Mouse (Mus musculus) stomach, embryonic 15.5 days (tissue): ENCODE results near the gene Sptb. TPM values are rescaled to one million over a fixed set of nuclear protein-coding genes. Genes with fewer than 3 reads are reported as not detected.

ENCODE experiments used
- ATAC-seq: fragments of 200-750 bp; cut with Nextera tagmentation; 2 replicates; pipeline ENCODE4 v1.8.0; 2017; ENCODE audit warnings: low read depth, moderate number of reproducible peaks, moderate TSS enrichment; ENCODE audit not compliant: insufficient read depth, low FRiP score
- H3K27ac ChIP-seq: fragments of 300-500 bp; sonication (generic); 2 replicates; pipeline ENCODE4 v1.5.1; 2015; ENCODE audit warnings: mild to moderate bottlenecking, inconsistent platforms
- H3K27me3 ChIP-seq: fragments of 300-500 bp; sonication (generic); replicated peaks from 2 replicates; pipeline ENCODE4 v1.6.1; 2015; ENCODE audit warnings: inconsistent platforms
- H3K36me3 ChIP-seq: fragments of 300-500 bp; sonication (generic); 2 replicates; pipeline ENCODE4 v1.6.1; 2015; ENCODE audit warnings: inconsistent platforms
- H3K4me1 ChIP-seq: fragments of 300-500 bp; sonication (generic); 2 replicates; pipeline ENCODE4 v1.6.1; 2015; ENCODE audit warnings: inconsistent platforms
- H3K4me2 ChIP-seq: fragments of 300-500 bp; sonication (generic); 2 replicates; pipeline ENCODE4 v1.6.1; 2015; ENCODE audit warnings: mild to moderate bottlenecking, inconsistent platforms
- H3K4me3 ChIP-seq: fragments of 300-500 bp; sonication (generic); replicated peaks from 2 replicates; pipeline ENCODE4 v1.5.1; 2015; ENCODE audit warnings: inconsistent platforms
- H3K9ac ChIP-seq: fragments of 300-500 bp; sonication (generic); 2 replicates; pipeline ENCODE4 v1.6.1; 2015; ENCODE audit warnings: inconsistent platforms
- H3K9me3 ChIP-seq: fragments of 300-500 bp; sonication (generic); 2 replicates; pipeline ENCODE4 v1.6.1; 2016; ENCODE audit warnings: inconsistent platforms
- WGBS: fragments of 180-500 bp; shearing (Covaris S2); methylation state at CpG from one replicate; pipeline ENCODE4 v1.1.7; 2015; 5-methylcytosine and 5-hydroxymethylcytosine counted together
- polyA plus RNA-seq: library from polyadenylated mRNA; unstranded; fragments of >200 nt; fragmentation: Nextera tagmentation; extraction: Ambion mirVana; gene quantifications from 2 replicates; pipeline ENCODE4 v1.2.1, GENCODE M21; 2015

Sptb gene
- polyA plus RNA-seq, 1 experiment from 2014 or later = 5.0 TPM

DNA sequence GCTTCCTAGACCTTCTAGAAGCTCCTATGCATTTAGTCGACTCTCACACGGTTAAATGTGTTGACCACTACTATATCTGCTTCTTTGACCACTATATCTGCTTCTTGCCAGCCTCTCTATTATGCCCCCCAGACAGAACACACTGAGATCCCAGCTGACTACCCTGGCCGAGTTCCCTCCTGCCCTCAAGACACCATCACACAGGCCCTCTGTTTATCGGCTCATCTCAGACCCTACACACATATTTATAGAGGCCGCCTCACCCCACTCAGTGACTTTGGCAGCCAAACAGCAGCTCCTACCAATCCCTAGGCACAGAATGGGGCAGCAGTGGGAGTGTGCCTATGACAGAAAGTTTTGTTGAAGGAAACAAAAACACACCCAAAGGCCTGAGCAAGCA lies 14.6 kb downstream of the Sptb start:
- H3K9me3 ChIP-seq = no peaks in the 10 kb centered on the region
- H3K27ac ChIP-seq = no peak overlapping the region
- no peaks in the 10 kb centered on the region for H3K36me3 ChIP-seq
- no peak overlapping the region for H3K4me2 ChIP-seq
- ATAC-seq = no peak
- 61% methylated on average over 5 of the region's 5 CpGs for WGBS
- no peak overlapping the region for H3K4me3 ChIP-seq
- H3K27me3 ChIP-seq = no peaks in the 10 kb centered on the region
- H3K9ac ChIP-seq = no peak overlapping the region
- no peaks in the 10 kb centered on the region for H3K4me1 ChIP-seq

DNA sequence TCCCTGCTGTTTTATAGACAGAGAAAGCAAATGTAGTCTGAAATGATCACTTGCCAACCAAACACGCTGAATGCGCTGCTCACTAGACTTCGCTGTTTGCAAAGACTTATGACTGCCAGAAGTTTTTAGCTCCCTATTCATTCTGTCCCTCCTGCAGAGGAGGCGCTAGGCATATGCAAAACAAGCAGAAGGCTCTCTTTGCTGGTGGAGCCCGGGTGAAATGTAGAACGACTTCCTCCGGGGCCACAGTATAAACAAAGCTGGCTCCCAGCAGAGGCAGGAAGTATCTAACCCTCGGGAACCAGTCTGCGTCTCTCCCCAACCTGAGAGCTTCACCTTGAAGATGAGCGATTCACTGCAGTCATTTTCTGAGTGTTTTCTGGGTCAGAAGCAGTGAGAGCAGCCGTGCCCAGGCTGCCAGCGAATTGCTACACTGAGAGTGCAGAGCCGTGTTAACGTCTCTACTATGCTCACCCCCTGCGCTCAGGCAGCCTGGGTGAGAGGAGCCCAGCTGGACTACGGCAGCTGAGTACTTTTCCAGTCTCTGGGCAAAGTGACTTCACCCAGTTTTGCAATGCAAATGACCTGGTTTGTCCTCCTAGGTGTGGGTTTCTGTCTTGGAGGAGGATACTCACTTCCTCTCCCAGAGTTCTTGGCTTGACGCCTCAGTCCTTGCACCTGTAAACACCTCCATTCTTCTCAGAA lies 15.4 kb downstream of the Sptb start:
- no peaks in the 10 kb centered on the region for H3K36me3 ChIP-seq
- H3K4me3 ChIP-seq = peak overlapping the region; percentile 29
- no peaks in the 10 kb centered on the region for H3K9me3 ChIP-seq
- H3K27ac ChIP-seq = no peak overlapping the region
- WGBS = 6% methylated on average over 17 of the region's 17 CpGs
- H3K9ac ChIP-seq = no peak overlapping the region
- no peaks in the 10 kb centered on the region for H3K27me3 ChIP-seq
- no peak for ATAC-seq
- no peaks in the 10 kb centered on the region for H3K4me1 ChIP-seq
- peak overlapping the region; percentile 57 for H3K4me2 ChIP-seq

DNA sequence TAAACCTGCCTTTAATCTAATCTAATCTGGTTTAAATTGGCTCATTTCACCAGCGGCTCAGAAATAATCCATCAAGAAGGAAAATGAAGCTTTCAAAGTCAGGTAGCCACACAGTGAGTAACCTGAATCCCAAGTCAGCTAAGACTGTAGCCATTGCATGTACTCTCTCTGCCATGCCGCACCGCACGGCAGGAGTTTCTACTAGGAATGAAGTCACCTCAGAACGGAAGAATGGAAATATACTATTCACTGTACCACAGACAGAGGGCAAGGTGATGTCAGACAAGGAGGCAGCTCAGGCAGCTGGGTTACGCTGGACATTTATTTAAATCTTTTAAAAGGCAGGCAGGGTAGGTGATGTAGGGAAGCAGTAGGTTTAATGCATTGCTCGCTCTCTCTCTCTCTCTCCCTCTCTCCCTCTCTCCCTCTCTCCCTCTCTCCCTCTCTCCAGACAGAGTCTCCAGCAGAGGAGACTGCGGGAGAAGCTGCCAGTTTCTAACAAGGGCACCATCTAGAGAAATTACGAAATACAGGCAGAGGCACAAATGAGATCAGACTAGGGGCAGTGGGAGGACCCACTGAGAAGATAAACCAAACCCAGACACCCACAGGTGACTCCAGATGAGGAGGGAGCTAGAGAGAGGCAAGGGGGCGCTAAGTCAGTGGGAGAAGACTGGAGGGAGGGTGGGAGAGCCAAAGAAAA lies 22.7 kb downstream of the Sptb start:
- H3K4me3 ChIP-seq = no peak overlapping the region
- H3K27ac ChIP-seq = no peak overlapping the region
- no peaks in the 10 kb centered on the region for H3K9me3 ChIP-seq
- H3K4me1 ChIP-seq = no peaks in the 10 kb centered on the region
- H3K9ac ChIP-seq = no peak overlapping the region
- H3K27me3 ChIP-seq = no peaks in the 10 kb centered on the region
- H3K36me3 ChIP-seq = no peaks in the 10 kb centered on the region
- ATAC-seq = no peak
- WGBS = 73% methylated on average over 10 of the region's 10 CpGs
- H3K4me2 ChIP-seq = no peak overlapping the region

DNA sequence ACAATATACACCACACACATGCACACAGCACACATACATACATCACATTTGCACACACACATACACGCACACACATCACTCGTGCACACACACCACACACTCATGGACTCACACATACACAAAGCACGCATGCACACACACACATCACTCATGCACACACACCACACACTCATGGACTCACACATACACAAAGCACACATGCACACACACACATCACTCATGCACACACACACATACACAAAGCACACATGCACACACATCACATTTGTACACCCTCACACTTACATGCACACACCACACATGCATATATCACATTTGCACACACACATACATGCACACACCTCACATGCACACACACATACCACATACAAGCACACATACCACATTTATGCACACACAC lies 24.7 kb downstream of the Sptb start:
- Histone ChIP-seq H3K27ac (no peak overlapping the region), H3K36me3 (no peaks in the 10 kb centered on the region), H3K9me3 (no peaks in the 10 kb centered on the region), H3K4me1 (no peaks in the 10 kb centered on the region), H3K4me2 (no peak overlapping the region), H3K27me3 (no peaks in the 10 kb centered on the region), H3K4me3 (no peak overlapping the region), H3K9ac (no peak overlapping the region)
- 94% methylated on average over 3 of the region's 3 CpGs for WGBS
- ATAC-seq = no peak

DNA sequence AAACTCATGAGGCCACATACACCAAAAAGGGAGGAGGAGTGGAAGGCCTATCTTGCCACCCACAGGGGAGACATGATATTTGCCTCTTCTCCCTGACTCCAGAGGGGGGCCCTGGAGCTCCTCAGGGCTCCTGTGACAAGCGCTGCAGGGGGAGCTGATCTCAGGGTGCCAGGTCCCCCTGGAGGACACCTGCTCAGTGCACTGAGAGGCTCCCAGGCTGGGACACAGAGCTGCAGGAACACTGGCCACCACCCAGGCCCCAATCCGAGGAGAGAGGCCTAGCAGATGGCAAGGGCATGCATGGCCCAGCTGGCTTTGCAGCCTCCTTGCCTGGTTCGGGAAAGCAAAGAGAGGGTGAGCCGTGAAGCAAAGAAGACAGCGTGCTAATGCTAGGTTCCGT lies 25.9 kb downstream of the Sptb start:
- no peaks in the 10 kb centered on the region for H3K4me1 ChIP-seq
- H3K9ac ChIP-seq = no peak overlapping the region
- H3K27me3 ChIP-seq = no peaks in the 10 kb centered on the region
- H3K4me3 ChIP-seq = no peak overlapping the region
- H3K36me3 ChIP-seq = no peaks in the 10 kb centered on the region
- ATAC-seq = no peak
- H3K9me3 ChIP-seq = no peaks in the 10 kb centered on the region
- WGBS = 59% methylated on average over 6 of the region's 6 CpGs
- no peak overlapping the region for H3K27ac ChIP-seq
- no peak overlapping the region for H3K4me2 ChIP-seq

DNA sequence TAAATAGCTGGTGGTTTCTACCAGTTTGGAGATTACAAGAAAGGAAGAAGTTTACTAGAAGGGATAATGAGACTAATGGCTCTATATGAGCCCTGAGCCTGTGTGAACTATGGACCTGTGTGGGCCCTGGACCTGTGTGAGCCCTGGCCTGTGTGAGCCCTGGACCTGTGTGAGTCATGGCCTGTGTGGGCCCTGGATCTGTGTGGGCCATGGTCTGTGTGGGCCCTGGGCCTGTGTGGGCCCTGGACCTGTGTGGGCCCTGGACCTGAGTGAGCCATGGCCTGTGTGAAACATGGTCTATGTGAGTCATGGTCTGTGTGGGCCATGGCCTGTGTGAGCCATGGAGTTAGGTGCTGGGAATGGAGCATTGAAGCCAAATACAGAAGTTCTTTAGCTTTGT lies 28.4 kb downstream of the Sptb start:
- Histone ChIP-seq H3K4me1 (no peaks in the 10 kb centered on the region), H3K36me3 (no peaks in the 10 kb centered on the region), H3K9me3 (no peaks in the 10 kb centered on the region), H3K27ac (no peak overlapping the region), H3K27me3 (no peaks in the 10 kb centered on the region), H3K9ac (no peak overlapping the region), H3K4me2 (no peak overlapping the region), H3K4me3 (no peak overlapping the region)
- 0 out of 2 replicates have a peak, but pooled peaks have one; percentile 28 for ATAC-seq

DNA sequence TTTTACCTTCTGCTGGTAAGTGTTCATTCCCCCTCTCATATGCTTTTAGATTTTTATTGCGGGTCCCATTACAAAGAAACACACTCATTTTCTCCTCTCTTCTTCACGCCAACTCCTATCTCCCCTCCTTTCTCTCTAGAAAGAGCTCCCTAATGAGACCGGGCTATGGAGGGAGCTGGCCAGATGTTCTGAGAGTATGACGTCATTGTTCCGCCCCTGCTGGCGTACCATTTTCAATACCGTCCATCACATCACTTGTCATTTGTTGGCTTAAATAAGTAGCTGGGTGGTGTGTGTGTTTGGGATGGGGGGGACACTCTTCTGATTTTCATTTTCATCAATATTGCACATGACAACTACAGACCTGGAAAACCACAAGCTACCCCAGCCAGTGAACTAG lies 33.3 kb downstream of the Sptb start:
- no peaks in the 10 kb centered on the region for H3K9me3 ChIP-seq
- H3K27me3 ChIP-seq = 0 out of 2 replicates have a peak, but pooled peaks cover 3% of the 10 kb centered on the region
- H3K4me1 ChIP-seq = no peaks in the 10 kb centered on the region
- H3K36me3 ChIP-seq = no peaks in the 10 kb centered on the region
- H3K27ac ChIP-seq = no peak overlapping the region
- WGBS = 35% methylated on average over 7 of the region's 7 CpGs
- 0 out of 2 replicates have a peak overlapping the region, but pooled peaks have one; percentile 22 for H3K4me2 ChIP-seq
- ATAC-seq = no peak
- no peak overlapping the region for H3K4me3 ChIP-seq
- H3K9ac ChIP-seq = no peak overlapping the region

DNA sequence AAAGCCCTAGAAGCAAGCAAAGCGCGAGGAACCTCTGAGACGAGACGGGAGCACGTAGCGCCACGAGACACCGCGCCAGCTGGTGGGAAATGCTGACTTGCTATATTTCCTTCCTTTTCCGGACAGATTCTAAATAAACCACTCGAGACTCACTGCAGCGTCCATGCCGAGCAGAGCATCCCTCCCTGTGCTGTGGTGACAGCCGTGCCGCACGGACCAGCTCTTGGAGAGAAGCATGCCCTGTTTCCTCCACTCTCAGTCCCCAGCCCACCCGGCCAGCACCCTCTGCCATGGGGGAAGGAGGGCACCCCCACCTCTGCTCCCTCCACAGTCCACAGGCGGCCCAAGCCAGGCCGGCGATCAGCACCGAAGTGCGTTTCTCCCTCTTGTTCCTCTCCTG lies 33.9 kb downstream of the Sptb start:
- H3K4me1 ChIP-seq = no peaks in the 10 kb centered on the region
- H3K4me2 ChIP-seq = peak overlapping the region; percentile 22; the same call in 1 of the 2 replicates
- H3K9ac ChIP-seq = no peak overlapping the region
- H3K9me3 ChIP-seq = no peaks in the 10 kb centered on the region
- no peaks in the 10 kb centered on the region for H3K36me3 ChIP-seq
- no peak for ATAC-seq
- H3K4me3 ChIP-seq = no peak overlapping the region
- 60% methylated on average over 22 of the region's 22 CpGs for WGBS
- no peak overlapping the region for H3K27ac ChIP-seq
- H3K27me3 ChIP-seq = 0 out of 2 replicates have a peak, but pooled peaks cover 3% of the 10 kb centered on the region

DNA sequence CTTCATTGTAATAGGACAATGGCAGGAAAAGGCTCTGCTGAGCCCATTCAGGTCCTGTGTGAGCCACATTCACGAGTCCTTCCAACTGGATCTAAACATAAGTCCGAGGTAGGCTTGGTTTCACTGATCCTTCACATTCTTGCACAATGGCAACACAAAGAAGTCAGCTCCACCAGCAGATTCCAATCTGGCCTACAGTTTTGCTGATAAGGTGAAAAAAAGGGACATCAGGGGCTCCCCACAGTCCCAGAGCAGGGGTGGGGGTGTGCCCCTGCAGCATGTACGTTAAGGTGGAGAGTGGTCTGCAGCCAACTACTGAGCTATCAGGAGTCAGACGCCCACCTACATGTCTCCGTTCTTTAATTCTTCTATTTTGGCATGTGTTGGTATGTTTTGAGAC lies 35.0 kb downstream of the Sptb start:
- ATAC-seq = no peak
- Histone ChIP-seq H3K4me2 (no peak overlapping the region), H3K4me1 (no peaks in the 10 kb centered on the region), H3K27ac (no peak overlapping the region), H3K4me3 (no peak overlapping the region), H3K27me3 (0 out of 2 replicates have a peak, but pooled peaks cover 3% of the 10 kb centered on the region), H3K9me3 (no peaks in the 10 kb centered on the region), H3K36me3 (no peaks in the 10 kb centered on the region), H3K9ac (no peak overlapping the region)
- WGBS = 66% methylated on average over 5 of the region's 5 CpGs

DNA sequence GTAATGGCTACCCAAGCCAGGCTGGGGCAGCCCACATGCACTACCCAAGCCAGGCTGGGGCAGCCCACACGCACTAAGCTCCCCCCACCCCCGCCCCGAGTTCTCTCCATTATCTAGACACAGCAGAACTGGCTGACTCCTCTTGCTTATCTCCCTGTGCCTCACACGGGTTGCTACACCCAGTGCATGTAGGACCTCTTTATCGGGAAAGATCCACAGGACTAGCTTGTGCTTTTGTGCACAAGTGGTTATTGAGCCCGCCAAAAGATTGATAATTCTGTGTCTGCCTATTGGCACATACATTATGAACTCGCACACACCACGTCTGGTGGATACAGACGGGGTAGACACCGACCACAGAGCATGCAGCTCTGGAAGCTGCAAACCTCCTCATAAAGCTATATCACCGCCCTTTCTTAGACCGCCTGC lies 36.5 kb downstream of the Sptb start:
- Histone ChIP-seq H3K27ac (no peak overlapping the region), H3K9me3 (no peaks in the 10 kb centered on the region), H3K27me3 (0 out of 2 replicates have a peak, but pooled peaks cover 3% of the 10 kb centered on the region), H3K4me1 (no peaks in the 10 kb centered on the region), H3K9ac (no peak overlapping the region), H3K4me3 (no peak overlapping the region), H3K4me2 (no peak overlapping the region), H3K36me3 (no peaks in the 10 kb centered on the region)
- peak; percentile 90 for ATAC-seq
- WGBS = 64% methylated on average over 12 of the region's 12 CpGs

DNA sequence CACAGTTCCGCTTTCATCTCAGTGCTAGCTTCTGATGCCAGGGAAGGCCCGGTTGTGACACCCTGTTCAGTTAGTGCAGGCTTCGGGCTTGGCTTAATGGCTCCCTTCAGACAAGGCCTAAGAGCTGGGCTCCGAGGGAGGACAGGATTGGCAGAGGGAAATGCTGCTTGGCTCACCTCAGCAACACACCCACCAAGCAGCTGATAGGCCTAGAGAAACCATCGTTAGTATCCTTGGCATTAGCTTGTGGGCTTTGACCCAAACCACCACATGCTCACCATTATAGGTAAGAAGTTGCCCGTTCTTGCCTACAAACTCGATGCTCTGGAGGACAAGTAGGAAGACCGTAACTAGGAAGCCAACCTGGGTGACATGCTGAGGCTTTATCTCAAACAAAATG lies 38.3 kb downstream of the Sptb start:
- Histone ChIP-seq H3K4me2 (no peak overlapping the region), H3K4me1 (no peaks in the 10 kb centered on the region), H3K27ac (no peak overlapping the region), H3K36me3 (no peaks in the 10 kb centered on the region), H3K9ac (no peak overlapping the region), H3K4me3 (no peak overlapping the region), H3K9me3 (no peaks in the 10 kb centered on the region), H3K27me3 (0 out of 2 replicates have a peak, but pooled peaks cover 3% of the 10 kb centered on the region)
- ATAC-seq = no peak
- WGBS = 80% methylated on average over 8 of the region's 8 CpGs

DNA sequence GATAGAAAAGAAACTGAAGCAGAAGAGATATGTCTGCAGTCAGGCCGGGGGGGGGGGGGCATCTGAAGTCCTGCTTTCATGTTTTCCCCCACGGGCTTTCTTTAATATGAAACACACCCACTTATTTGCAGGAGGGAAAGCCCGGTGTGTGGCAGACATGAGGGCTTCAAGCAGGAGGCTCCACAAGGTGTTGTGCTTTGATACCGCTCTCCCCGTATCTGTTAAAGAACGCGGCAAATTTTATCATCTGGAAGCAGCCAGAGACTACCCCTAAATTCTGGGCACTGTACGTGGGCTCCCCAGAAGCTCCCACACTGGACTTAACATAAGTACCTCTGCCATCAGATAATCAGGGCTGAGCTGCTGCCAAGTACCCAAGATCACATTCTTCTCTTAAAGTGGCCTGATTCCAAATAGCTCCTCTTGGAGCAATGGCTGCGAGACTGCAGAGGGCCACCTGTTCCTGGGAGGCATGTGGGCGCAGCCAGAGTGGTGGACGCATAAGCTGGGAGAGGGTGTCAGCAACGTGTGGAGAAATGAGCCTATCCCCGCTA lies 39.7 kb downstream of the Sptb start:
- WGBS = 55% methylated on average over 13 of the region's 13 CpGs
- Histone ChIP-seq H3K9ac (no peak overlapping the region), H3K36me3 (no peaks in the 10 kb centered on the region), H3K9me3 (no peaks in the 10 kb centered on the region), H3K4me3 (no peak overlapping the region), H3K4me2 (no peak overlapping the region), H3K27me3 (0 out of 2 replicates have a peak, but pooled peaks cover 3% of the 10 kb centered on the region), H3K27ac (no peak overlapping the region), H3K4me1 (no peaks in the 10 kb centered on the region)
- peak; percentile 86 for ATAC-seq
